Mouse (Mus musculus): ENCODE data around the gene Gm17019.
"Not testable (repeated sequence)": the region's sequence is repeated elsewhere in the genome, so short reads cannot be mapped to it uniquely, and the experiment has no call there.

The Gm17019 gene

GRCm38 (mm10) chr5:14996670-14997249, 36.0 kb downstream of the Gm17019 start:
- DNase-seq: not testable (repeated sequence)

- DNase-seq: not testable (repeated sequence)
Observed at GRCm38 (mm10) chr5:14994124-14994523, 38.7 kb downstream of the Gm17019 start.

DNA sequence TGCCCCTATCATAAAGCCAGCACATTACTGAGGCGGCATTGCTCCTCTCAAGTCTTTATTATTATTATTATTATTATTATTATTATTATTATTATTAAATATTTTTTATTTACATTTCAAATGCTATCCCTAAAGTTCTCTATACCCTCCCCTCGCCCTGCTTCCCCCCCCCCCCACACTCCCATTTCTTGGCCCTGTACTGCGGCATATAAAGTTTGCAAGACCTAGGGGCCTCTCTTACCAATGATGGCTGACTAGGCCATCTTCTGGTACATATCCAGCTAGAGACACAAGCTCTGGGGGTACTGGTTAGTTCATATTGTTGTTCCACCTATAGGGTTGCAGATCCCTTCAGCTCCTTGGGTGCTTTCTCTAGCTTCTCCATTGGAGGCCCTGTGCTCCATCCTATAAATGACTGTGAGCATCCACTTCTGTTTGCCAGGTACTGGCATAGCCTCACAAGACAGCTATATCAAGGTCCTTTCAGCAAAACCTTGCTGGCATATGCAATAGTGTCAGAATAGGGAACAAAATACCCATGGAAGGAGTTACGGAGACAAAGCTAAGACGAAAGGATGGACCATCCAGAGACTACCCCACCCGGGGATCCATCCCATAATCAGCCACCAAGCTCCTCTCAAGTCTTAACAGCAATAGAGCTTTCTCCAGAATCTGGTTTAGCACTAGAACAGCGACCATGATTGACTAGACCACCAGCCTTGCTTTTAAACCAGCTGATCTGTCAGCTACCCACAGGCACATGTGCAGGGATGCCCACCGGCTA, 42.2 kb downstream of the Gm17019 start:
- not testable (repeated sequence) for DNase-seq

GRCm38 (mm10) chr5:14986649-14987387, 46.0 kb downstream of the Gm17019 start:
- not testable (repeated sequence) for DNase-seq

Measured in cerebellum, postnatal 25 days (tissue).